Mouse (Mus musculus): Measurements from ENCODE around the gene Pacrg.

Gene Pacrg

DNA sequence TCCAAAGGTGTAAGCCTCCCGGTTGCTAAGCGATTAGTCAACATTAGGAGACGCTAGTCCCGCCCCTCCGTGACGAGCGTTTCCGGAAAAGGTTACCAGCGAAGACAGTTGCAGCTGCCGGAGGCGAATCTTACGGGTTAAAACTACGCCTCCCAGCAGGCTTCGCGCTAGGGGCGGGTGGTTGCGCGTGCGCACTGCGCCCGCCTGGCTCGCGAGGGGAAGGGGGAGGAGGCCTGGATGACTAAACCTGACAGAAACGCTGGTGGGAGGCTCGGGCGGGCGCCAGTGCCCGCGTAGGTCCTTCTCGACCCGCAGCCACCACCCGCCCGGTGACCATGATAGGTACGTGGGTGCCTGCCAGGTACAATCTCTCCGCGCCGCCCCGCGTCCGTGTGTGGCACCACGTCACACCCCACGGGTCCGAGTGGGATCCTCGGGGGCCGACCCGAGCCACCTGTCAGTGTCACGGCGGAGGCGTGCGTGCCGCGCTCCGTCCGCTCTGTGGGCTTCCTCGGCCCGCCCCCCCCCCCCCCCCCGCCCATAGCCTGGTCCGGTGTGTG, at the start of gene Pacrg, which contains the start of gene Prkn:
Gene Pacrg, minus strand, starts transcription at position 164 of the 560 bp plus-strand sequence.
Gene Prkn, plus strand, starts transcription at position 237 of the 560 bp plus-strand sequence.
- peak; percentile 97 to 98 for DNase-seq (ENCODE audit: low spot score in 2 of 2)

DNA sequence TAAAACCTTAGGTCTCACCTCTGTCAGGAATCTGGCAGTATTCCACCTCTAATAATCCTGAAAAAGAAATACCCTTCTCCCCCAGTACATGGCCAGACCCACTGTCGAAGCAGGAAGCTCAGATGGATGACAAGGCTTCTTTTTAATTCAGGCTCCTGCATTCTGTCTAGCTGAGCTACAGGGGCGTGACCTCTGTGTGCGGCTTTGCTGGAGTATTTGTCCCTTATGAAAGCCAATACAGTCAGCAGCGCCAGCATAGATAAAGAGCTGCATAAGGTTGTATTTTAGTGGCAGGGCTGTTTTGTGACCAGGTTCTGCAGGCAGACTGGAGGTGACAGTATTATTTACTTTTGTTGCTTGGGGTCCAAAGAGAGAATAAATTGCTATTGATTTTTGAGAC, 47.8 kb upstream of the Pacrg start:
- DNase-seq (ENCODE audit: low spot score in 2 of 2): peak; percentile 4 to 26

DNA sequence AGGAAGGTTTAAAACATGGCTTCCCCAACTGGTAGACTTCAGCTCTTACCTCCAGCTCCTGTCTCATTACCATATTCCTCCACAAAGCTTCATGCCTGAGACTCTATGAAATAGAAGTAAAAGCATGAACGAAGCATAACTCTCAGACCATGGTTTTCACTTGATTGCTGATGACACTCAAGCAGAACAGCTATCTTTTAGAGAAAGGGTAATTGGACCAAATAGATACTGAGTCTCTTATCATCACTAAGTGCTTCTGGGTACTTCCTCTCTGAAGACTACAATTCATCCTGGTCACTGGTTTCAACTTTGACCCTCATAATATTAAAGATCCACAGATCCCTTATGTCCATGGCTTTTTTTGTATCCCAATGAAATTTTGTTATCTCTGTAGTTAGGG, 42.1 kb upstream of the Pacrg start:
- no peak for DNase-seq (ENCODE audit: low spot score in 2 of 2)

DNA sequence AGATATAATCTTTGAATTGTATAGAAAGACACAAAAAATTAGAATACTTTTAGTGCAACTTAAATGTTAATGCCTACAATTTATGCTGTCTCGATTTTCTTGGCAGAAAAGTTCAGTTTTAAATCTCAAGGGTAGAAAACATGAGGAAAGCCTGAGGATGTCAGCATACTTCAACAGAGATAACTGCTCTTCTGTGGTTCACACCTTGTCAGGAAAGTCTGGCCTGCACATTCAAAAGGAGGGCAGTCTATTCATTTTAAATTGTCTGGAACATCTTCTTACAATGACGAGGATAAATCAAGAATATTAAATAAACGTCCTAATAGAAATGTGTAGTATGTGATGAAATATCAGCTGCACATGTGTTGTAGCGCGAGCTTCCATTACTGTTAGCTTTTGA, 38.9 kb upstream of the Pacrg start:
- DNase-seq (ENCODE audit: low spot score in 2 of 2): no peak

DNA sequence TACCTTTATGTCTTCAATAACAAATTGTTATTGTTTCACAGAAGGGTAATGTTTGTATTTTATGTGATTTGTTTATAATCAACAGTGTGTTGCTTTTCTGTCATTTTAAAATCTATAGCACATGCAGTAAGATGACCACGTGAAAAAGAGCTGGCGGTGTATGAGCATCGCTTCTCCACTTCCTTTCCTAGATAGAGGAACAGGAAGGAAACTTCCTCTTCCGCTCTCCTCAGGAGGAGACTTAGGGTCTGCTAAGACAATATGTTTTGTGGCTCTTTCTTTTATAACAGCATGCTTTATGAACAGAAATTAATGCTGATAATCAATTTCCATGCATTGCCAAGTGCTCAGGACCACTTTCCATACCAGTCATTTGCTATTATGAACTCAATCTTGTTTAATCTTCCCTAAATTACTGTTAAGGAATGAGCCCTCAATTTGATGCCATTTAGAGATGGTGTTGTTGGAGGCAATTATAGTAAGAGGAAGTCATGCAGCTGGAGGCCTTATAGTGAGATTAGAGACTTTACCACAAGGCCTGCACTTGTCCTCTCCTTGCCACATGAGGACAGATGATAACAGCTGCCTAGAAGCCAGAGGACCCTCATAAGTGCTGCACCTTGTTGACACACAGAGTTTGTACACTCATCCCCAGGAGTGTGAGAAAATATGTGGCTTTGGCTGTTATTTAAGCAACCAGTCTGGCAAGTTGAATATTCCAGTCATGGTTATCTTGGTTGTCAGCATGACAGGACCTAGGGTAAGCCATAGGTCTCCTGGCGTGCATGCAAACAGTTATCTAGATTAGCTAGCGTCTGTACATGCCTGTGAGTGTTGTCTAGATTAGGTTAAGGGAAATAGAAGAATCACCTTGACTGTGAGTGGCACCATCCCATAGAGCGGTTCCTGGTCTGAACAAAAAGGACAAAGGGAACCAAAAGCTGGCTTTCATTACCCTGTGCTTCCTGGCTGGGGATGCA, 34.4 kb upstream of the Pacrg start:
- no peak for DNase-seq (ENCODE audit: low spot score in 2 of 2)

DNA sequence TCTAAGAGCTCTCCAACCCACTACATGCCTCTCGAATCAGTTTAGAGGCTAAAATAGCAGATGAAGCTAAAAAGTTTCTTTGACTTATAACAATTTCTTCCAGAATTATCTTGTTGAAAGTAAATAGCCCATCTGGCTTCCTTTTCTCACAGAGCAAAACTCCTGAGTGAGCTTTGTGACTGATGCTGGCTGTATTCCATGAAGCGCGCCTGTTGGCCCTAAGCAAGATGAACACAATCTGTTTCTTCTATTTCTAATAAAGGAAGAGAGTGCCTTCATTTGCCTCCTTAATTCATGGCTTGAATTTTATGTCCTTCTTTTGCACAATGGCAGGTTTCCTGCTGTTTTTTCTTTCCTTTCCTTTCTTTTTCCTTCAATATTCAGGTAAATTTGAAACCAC, 14.1 kb upstream of the Pacrg start:
- peak in 1 of 2 experiments; percentile 11 for DNase-seq (ENCODE audit: low spot score in 2 of 2)

DNA sequence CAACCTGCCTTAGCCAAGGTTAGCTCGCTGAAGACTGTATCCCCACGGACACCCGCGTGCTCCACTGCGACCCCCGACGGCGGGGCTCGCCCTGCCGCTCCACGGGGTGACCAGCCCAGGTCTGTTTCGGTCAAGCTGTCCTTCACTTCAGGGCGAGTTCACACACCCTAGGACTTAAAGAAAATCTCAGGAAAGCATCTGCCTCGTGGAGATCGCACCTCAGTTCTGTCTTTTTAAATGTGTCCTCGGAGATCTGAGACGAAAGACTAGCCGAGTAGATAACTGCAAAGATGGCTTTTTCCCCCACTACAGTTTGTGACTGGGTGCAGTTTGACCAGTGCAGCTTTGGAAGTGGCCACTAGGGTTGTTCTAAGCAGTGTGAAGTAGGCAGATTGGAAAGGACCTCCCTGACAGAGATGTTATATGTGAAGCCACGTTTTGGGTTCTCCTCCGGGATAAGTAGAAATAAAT, 655 bp upstream of the Pacrg start:
- DNase-seq (ENCODE audit: low spot score in 2 of 2): peak; percentile 50 to 51

DNA sequence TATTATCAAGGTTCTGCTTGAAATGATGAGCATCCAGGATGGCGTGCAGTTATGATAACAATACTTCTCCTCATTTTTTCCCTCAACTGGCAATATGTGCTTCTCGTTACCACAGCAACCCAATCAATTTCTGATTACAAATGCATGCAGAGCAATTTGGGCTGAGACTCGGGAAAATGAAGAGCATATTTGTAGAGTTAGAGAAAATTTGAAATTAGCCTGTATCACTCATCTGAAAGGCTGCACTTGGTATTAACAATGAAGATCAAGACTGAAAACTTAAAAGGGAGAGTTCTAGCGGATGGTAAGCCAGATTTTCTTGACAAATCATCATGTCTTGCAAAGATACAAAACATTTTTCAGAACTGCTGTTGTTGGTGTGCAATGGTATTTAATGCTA, 21.1 kb downstream of the Pacrg start:
- no peak for DNase-seq (ENCODE audit: low spot score in 2 of 2)

DNA sequence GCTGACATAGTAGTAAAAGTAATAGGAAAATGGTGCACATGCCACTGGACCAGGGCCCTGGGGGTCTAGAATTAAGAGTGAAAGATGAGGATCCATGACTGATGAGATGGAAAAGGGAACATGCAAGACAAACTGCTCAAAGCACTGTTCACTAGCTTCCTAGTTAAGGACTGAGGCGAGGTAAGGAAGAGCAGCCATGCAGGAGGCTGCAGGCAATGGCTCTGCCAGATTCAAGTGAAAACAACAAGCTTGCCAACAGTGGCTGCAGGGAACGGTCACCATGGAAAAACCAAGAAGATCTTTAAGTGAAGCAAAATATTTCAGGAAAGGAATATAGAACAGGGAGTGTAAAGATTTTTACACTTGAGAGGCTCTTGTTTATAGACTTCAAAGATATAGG, 31.5 kb downstream of the Pacrg start:
- no peak for DNase-seq (ENCODE audit: low spot score in 2 of 2)

DNA sequence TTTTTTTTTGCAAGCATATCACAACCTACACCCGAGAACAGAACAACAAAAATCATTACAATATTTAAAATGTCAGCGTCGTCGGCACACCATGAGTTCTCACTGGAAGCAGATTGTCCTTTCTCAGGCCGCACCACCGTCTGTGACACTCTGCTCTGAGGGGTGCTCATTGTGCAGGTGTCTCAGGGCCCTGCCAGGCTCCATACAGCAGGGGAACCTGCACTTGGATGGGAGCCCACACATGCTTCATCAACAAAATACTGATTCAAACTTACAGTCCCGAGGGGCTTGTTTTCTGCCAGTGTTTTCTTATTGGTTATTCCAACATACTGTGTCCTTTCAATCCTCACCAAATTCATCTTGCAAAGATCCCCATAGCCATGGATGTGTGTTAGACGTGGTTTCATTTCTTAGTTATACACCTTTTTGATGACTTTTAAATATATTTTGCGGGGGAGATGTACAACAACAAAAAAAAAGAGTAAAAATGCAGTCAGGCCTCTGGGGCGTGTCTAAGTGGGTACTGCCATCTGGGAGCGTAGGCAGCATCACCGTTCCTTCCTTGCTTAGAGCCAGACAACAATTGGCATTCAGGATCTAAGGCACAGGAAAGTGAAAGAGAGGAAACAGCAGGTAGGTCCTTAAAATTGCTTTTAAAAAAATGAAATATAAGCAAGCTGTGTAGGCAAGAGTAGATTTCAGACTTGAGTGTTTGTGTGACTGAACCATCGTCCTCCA, 32.7 kb downstream of the Pacrg start:
- DNase-seq (ENCODE audit: low spot score in 2 of 2): no peak

DNA sequence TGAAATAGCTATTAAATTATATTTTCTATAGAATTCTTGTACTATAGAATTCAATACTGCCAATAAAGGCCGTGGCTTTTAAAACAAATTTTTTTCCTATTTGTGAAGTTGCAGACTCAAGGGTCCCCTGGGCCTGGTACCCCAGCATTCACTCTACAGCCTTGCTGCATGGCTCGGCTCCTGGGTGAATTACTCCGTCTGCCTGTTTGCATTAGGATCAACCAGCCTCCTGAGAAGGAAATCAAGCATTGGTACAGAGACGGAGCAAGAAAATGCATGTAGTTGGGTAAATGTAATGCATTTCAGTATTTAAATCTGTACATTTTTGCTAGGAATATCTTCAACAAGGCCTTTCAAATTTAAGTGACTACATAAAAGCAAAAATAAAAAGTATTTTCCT, 33.4 kb downstream of the Pacrg start:
- no peak for DNase-seq (ENCODE audit: low spot score in 2 of 2)

DNA sequence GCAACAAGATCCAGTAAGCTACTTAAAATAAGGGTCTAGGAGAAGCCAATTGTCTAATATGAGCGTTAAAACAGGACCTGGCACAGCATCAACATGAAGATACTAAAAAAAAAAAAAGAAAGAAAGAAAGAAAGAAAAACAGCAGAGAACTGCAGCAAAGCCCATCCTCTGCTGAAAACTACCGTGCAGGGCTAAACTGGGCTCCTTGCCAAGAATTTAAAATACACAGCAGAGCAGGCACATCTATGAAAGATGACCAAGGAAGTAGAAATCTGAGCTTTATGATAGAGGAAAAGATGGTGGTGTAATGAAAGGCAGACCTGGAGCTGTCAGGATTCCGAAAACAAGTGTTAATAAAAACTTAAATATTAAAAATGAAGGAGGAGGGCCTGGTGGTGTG, 48.5 kb downstream of the Pacrg start:
- DNase-seq (ENCODE audit: low spot score in 2 of 2): no peak

DNA sequence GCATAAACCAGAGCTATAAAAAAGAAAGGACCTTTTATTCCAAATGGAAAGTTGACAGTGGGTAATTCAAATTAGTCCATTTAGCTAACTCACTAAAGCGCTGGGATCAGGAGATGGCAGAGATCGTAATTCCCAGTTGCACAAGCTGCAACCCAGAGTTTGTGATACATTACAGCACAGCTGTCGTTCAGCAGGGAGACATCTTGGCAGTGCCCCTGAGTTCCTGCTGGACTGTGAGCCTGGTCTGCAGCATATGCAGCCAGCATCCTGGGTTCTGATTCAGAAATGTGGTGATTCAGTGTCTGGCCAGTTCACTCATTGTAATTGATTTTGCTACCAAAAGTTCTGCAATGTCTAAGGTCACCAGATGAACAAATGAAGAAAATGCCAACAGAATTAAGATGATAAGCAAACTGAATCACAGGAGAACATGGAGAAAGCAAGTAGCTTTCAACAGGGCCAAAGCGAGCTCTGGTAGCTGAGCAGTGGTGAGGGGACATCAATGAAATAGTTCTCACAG, 55.6 kb downstream of the Pacrg start:
- no peak for DNase-seq (ENCODE audit: low spot score in 2 of 2)

DNA sequence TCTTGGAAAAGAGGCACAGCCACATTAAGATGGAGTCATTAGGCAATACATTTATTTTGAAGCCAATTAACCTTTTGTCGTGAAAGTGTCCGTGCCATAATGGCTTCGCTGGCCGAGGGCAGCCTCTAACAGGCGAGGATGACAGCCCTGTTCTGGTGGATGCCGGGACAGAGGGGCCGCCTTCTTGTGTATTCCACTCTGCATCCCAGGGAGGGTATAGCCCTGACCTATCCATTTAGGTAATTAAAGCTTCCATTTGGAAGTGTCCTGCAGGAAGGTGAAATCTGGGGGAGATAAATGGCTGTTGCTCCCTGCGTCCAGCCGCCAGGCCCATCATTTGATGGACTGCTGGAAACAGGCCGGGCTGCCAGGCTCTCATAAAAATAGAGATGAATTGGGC, 63.6 kb downstream of the Pacrg start:
- no peak for DNase-seq (ENCODE audit: low spot score in 2 of 2)

DNA sequence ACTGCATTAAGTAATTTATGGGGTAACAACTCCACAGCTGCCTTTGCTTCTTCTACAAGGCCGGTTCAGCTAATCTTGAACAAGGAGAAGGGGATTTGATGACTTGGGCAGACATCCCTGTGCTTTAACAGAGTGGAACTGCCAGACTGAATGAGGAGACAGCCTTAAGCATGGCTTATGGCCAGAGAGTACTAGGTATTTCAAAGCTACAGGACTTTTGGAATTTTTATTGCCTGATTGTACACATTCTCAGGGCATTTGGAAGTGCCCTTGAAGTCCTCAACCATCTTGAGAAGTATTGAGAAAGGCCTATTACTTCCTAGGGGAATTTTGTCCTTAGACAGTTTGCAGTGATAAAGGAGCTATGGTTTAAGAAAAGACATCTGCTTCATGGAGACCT, 65.6 kb downstream of the Pacrg start:
- DNase-seq (ENCODE audit: low spot score in 2 of 2): no peak

DNA sequence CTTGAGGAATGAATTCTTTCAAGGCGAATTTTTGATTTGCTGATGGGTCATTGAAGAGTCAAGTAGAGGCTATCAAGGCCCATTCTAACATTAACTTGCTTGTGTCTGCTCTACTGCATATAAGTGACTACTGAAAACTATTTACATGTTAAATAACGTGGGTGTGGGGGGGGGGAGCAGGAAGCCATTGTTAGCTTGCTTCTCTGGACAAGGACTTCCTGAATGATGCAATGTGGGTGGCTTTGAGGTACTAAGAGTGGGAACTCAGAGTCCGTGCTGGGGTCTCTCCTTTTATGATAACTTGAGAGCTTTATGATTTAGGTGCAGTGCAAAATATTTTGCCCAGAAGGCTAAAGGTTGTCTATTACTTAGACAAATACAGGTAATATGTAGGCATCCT, 67.9 kb downstream of the Pacrg start:
- DNase-seq (ENCODE audit: low spot score in 2 of 2): no peak

DNA sequence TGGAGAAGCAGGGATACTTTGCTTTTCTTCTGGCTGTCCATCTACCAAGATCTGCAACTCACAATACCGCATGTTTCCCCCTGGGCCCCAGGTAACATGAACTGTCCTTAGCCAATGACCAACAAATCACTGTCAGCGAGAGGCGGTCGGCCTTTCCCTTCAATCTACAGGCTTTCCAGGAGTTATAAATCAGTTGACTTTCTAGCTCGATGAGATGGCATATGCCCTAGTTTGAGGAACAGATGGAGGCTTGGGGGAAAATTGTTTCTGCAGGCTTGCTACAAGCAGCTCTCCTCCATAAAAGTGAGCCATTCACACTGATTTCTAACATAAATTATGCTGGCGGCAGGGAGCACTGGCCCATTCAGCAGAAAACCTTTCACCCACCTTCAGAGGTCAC, 70.2 kb downstream of the Pacrg start:
- no peak for DNase-seq (ENCODE audit: low spot score in 2 of 2)

DNA sequence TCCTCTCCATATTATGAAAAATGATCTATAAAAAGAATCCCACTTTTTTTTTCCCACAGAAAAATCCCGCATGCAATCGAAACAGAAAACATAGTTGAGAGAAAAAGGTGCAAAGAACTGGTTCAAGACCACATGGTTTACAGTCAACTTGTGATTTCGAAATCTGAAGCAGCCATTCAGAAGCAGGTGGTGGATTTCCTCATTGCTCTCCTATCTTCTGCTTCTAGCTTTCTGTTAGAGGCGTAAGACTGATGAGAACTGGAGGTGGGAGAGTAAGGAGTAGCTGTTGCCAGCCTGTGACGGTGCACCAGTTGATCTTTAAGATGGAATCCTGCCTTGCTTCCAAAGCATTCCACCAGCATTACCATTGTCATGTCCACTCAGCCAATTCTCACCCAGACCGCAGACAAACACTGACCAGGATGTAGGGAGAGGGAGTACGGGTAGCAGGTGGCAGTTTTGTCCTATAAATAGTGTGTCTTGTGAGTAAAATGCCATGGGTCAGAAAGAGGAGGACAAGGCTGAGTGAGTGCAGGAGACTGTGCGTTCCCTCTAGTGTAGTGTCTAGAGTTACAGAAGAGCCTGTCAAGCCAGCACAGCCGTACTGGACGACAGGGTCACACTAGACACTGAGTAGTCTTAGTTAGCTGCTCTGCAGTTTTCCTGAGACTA, 73.2 kb downstream of the Pacrg start:
- no peak for DNase-seq (ENCODE audit: low spot score in 2 of 2)

DNA sequence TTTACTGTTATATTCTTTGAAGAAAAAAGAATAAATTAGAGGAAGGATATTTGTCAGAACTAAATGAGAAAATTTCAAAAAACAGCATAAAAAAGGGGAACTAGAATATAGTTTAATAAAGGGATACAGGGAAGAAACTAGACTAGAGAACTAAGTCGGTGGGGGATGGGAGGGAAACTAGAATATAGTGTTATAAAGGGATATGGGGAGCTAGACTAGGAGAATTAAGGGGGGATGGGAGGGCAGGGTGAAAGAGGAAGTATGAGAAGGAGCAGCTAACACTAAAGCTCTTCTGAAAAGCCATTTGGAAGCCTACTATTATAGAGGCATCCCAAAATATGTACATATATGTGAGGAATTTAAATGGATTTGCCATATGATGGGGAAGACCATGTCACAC, 75.8 kb downstream of the Pacrg start:
- peak in 1 of 2 experiments; percentile 9 for DNase-seq (ENCODE audit: low spot score in 2 of 2)

DNA sequence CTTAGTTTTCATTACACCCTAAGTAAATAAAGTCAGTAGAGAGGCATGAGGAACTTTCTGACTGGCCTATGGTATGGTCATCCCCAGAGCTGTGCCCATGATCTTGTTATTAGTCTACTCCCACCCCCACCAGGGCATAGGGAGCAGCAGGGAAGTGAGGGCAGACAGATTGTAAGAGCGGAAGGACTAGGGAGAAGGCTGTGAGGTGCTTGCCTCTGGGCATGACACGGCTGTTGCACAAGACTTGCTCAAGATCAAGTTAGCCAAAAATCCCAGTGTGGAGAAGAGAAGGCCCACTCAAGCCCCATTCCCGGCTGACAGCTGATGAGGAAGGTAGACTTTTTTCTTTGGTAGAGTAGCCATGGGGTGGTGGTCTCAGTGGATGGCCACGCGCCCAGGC, 82.7 kb downstream of the Pacrg start:
- no peak for DNase-seq (ENCODE audit: low spot score in 2 of 2)

DNA sequence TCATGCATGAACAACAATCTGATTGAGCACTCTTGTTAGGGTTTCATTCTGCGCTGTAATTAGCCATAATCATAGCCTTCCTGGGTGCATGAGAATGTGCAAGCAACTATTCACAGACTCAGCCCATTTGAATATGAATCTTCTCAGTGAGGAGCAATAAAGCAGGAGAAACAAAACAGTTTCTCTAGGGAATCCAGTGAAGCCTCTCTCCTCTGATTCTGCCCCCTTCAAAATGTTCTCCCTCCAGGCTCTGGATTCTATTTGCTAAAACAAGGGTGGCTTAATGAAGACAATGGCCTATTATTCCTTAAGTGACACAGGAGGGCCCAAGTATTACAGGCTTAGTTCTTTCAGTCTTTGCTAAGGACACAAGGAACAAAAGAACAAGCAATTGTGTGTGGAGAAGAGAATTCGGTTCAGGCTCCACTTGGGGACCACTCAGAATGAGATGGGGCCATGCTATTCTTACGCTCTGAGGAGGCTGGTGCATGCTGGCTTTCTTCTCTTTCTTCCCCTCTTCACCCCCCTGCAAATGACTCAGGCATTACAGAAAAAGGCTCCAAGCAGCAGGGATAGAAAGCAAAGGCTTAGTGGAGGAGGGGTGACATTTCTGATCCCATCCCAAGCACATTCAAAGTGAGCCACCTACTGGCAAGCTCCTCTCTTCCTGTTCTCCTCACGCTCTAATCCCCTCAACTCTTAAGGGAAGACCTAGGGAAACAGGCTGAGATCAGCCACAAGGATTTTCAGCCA, 95.2 kb downstream of the Pacrg start:
- peak; percentile 32 to 53 for DNase-seq (ENCODE audit: low spot score in 2 of 2)

All from heart, adult 9 months (tissue).